Mouse (Mus musculus) macrophage (primary cell): ENCODE data around the gene Stradb. TPM values are rescaled to one million over a fixed set of nuclear protein-coding genes. Genes with fewer than 3 reads are reported as not detected.
A peak's percentile ranks its signal among the peaks of the same experiment; 100 is the strongest.

ENCODE experiments used
- H3K27ac ChIP-seq: fragments of 350-480 bp; formaldehyde crosslinking; 2 replicates; pipeline ENCODE4 v1.9.0; 2021
- H3K36me3 ChIP-seq: fragments of 350-480 bp; formaldehyde crosslinking; 2 replicates; pipeline ENCODE4 v1.9.0; 2021; ENCODE audit errors: inconsistent target
- H3K4me3 ChIP-seq: fragments of 350-480 bp; formaldehyde crosslinking; 2 replicates; pipeline ENCODE4 v1.9.0; 2021; ENCODE audit errors: inconsistent target
- H3K79me2 ChIP-seq: fragments of 350-480 bp; formaldehyde crosslinking; 2 replicates; pipeline ENCODE4 v1.9.0; 2021; ENCODE audit errors: inconsistent target
- WGBS: methylation state at CpG from one replicate; pipeline ENCODE4 v1.1.7; 2026; ENCODE audit warnings: inconsistent platforms; ENCODE audit not compliant: missing documents; 5-methylcytosine and 5-hydroxymethylcytosine counted together
- polyA plus RNA-seq: library from polyadenylated mRNA; stranded (reverse); fragments of 250-400 nt; gene quantifications from 3 replicates; pipeline ENCODE4 v1.2.4, GENCODE M21; 2018; ENCODE audit warnings: inconsistent platforms

Stradb gene
- polyA plus RNA-seq, 1 experiment from 2014 or later: 14.5 TPM

DNA sequence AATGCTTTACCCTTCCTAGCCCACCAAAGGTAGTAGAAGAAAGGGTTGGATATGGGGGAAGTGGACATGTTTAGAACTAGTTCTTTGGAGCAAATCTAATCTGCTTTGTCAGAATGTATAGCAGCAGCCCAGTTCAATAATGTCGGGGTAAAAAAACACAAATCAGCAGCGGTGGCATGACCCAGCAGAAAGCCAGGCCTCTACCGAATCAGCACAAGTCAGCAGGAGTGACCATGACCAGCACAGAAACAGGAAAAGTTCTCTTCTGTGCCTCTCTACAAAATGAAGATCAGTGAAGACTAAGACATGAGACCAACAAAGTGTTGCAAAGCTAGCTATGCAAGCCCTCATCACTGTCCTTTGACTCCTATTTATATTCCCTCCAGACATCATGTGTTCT is 9.0 kb downstream of the Stradb start:
- H3K4me3 ChIP-seq: no peak overlapping the region
- no peaks in the 10 kb centered on the region for H3K79me2 ChIP-seq
- peak overlapping the region; percentile 7; the same call in 1 of the 2 replicates for H3K27ac ChIP-seq
- WGBS: 86% methylated on average over 3 of the region's 3 CpGs
- peaks cover 10% of the 10 kb centered on the region; the same call in 1 of the 2 replicates for H3K36me3 ChIP-seq

DNA sequence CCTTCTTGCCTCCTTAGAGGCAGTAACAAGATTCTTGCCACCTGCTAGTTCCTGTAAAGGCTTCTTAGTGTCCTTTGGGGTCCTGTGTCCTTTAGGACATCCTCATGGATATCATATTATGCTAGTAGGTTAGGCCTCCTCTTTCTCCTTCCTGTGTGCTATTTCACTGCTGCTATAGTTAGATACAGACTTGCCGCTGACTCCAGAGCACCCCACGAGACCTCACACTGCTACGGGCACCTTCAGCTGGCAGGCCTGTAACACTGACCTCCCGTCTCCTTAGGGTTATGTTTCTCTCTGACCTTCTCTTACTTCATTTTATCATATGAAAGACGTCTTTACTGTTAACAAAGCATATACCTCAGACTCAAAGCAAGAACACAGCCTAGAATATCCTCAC is 11.3 kb downstream of the Stradb start:
- H3K4me3 ChIP-seq: no peak overlapping the region
- WGBS: 100% methylated on average over 5 of the region's 5 CpGs
- no peaks in the 10 kb centered on the region for H3K79me2 ChIP-seq
- peaks cover 10% of the 10 kb centered on the region; the same call in 1 of the 2 replicates for H3K36me3 ChIP-seq
- H3K27ac ChIP-seq: no peak overlapping the region

DNA sequence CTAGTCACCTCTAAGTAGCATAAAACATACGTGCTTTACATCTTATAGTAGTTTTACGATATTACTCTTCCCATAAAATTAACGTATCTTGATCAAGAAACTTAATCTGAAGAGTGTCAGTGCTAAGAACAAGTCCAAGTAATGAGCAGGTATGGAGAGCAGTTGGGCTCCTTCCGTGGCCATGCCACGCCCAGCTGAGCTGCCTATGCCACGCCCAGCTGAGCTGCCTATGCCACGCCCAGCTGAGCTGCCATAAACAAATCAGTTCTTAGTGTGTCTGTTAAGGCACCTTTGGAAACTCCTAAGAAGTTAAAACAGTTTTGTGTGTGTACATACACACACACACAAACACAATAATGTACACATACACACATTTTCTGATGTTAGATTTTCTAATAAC is 19.8 kb downstream of the Stradb start:
- WGBS: 94% methylated on average over 7 of the region's 7 CpGs
- Histone ChIP-seq H3K27ac (no peak overlapping the region), H3K36me3 (peaks cover 13% of the 10 kb centered on the region; the same call in 1 of the 2 replicates)

DNA sequence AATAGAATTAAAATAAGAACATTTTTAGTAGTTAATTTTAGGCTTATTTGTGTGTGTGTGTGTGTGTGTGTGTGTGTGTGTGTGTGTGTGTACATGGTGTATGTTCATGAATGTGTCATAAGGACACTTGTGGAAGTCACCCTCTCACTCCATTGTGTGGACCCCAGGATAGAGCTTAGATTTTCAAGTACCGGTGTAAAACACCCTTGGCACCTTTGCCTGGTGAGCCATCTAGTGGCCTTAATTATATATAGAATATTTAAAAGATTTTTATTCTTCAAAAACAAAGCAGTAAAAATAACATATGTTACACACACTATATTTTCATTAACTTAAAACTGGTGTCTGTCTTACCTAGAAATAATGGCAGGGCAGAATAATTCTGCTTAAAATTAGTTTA is 20.4 kb downstream of the Stradb start:
- WGBS: 50% methylated on average over 1 of the region's 1 CpGs
- H3K79me2 ChIP-seq: no peaks in the 10 kb centered on the region
- H3K27ac ChIP-seq: no peak overlapping the region
- H3K36me3 ChIP-seq: peaks cover 13% of the 10 kb centered on the region; the same call in 1 of the 2 replicates
- H3K4me3 ChIP-seq: no peak overlapping the region

More for the DNA sequence above, 19.8 kb downstream of the Stradb start:
- H3K79me2 ChIP-seq: no peaks in the 10 kb centered on the region
- no peak overlapping the region for H3K4me3 ChIP-seq

DNA sequence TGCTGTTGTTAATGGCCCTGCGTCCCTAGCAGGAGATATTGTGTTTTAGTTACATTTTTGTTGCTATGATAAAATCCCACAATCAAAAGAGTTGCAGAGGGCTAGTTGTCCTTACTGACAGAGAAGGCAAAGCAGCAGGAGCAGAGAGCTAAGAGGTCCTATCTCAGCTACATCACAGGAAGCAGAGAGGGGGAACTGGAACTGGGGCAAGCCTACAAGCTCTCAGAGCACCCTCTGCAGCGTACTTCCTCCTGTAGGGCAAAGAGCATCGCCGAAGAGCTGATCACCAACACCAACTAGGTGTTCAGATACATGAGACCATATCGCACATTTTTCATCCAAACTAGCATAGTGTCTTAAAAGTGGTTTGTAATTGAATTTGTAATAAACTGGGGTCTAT is 22.0 kb downstream of the Stradb start:
- Histone ChIP-seq H3K36me3 (peaks cover 13% of the 10 kb centered on the region; the same call in 1 of the 2 replicates), H3K4me3 (no peak overlapping the region), H3K27ac (no peak overlapping the region), H3K79me2 (no peaks in the 10 kb centered on the region)
- 33% methylated on average over 5 of the region's 5 CpGs for WGBS

DNA sequence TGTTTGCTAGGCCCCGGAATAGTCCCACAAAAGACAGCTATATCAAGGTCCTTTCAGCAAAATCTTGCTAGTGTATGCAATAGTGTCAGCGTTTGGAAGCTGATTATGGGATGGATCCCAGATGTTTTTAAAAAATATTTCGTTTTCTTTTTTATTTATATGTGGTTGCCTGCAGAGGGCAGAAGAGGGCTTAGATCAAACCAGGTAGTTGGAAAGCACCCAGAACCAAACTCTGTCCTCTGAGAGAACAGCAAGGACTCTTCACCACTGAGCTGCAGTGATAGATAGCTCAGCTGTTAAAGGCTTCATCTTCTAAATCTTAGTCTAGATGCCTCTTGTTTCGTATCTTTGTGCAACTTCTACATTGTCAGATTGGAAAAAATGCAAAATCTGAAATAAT is 35.9 kb downstream of the Stradb start:
- Histone ChIP-seq H3K27ac (no peak overlapping the region), H3K79me2 (no peaks in the 10 kb centered on the region), H3K36me3 (no peaks in the 10 kb centered on the region), H3K4me3 (no peak overlapping the region)
- WGBS: 38% methylated on average over 4 of the region's 4 CpGs

DNA sequence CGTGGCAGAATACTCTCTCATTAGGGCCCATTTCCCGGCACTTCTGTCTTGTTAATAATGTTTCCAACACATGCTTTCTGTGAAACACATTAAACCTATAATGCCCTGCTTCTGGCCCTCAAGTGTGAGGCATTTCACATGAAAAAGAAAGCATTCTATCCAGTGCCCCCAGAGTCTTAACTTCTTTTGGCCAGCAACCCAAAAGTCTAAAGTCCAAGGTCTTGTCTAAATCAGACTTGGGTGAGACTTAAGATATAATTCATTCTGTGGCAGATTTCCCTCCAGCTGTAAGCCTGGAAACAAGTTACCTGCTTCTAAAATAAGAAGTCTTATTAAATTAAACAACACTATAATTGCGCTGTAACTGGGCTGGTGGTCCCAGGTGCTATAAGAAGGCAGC is 48.2 kb downstream of the Stradb start:
- Histone ChIP-seq H3K79me2 (no peaks in the 10 kb centered on the region), H3K36me3 (no peaks in the 10 kb centered on the region), H3K4me3 (no peak overlapping the region), H3K27ac (no peak overlapping the region)
- WGBS: 81% methylated on average over 3 of the region's 3 CpGs

DNA sequence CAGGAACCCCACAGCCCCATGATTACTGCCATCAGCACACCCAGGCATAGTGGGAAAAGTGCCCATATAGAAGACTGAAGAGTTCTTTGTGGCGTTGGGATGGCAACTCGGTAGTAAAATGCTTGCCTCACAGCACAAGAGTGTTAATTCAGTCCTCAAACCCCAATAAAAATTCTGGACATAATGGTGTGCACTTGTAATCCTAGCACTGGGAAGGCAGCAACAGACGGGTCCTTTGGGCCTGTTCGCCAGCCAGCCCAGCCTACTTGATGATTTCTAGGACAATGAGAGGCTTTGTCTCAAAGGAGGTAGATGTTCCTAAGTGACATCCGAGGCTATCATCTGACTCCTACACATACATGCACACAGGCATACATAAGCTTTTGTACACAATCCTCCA is 64.4 kb downstream of the Stradb start:
- no peaks in the 10 kb centered on the region for H3K79me2 ChIP-seq
- WGBS: 88% methylated on average over 5 of the region's 5 CpGs
- H3K36me3 ChIP-seq: no peaks in the 10 kb centered on the region
- no peak overlapping the region for H3K27ac ChIP-seq
- no peak overlapping the region for H3K4me3 ChIP-seq

Other genes starting within 250 kb of the Stradb start
- gene Casp8, start 178.1 kb upstream of the Stradb start, polyA plus RNA-seq: 86.3 to 116 TPM (median 89.4 TPM) in 3 replicates
- gene Trak2, start 92 bp upstream of the Stradb start, polyA plus RNA-seq: 15.8 to 20.6 TPM (median 16.0 TPM) in 3 replicates
- gene C2cd6, start 121.4 kb downstream of the Stradb start, polyA plus RNA-seq: not detected in 3 replicates
- gene Tmem237, start 146.9 kb downstream of the Stradb start, polyA plus RNA-seq: 7.4 to 14.5 TPM (median 9.3 TPM) in 3 replicates
- 0.09 to 0.40 TPM (median 0.16 TPM) in 3 replicates for gene Mpp4, start 189.9 kb downstream of the Stradb start, polyA plus RNA-seq